Mouse (Mus musculus) forebrain, embryonic 16.5 days (tissue): ENCODE results near the gene Med27. TPM values are rescaled to one million over a fixed set of nuclear protein-coding genes. Genes with fewer than 3 reads are reported as not detected.

ENCODE experiments used
- ATAC-seq: fragments of 200-750 bp; cut with Nextera tagmentation; 2 replicates; pipeline ENCODE4 v1.8.0; 2017; ENCODE audit warnings: mild to moderate bottlenecking, moderate library complexity
- H3K27ac ChIP-seq: fragments of 300-500 bp; sonication (generic); 2 replicates; pipeline ENCODE4 v1.5.1; 2014; ENCODE audit warnings: low read length, control low read depth
- H3K27me3 ChIP-seq: fragments of 300-500 bp; sonication (generic); replicated peaks from 2 replicates; pipeline ENCODE4 v1.6.1; 2014; ENCODE audit warnings: low read length; ENCODE audit not compliant: control insufficient read depth, insufficient read depth
- H3K36me3 ChIP-seq: fragments of 300-500 bp; sonication (generic); 2 replicates; pipeline ENCODE4 v1.6.1; 2014; ENCODE audit not compliant: control insufficient read depth, insufficient read depth
- H3K4me1 ChIP-seq: fragments of 300-500 bp; sonication (generic); replicated peaks from 2 replicates; pipeline ENCODE4 v1.6.1; 2014; ENCODE audit warnings: low read length; ENCODE audit not compliant: control insufficient read depth, insufficient read depth
- H3K4me2 ChIP-seq: fragments of 300-500 bp; sonication (generic); 2 replicates; pipeline ENCODE4 v1.6.1; 2014; ENCODE audit warnings: mild to moderate bottlenecking, low read length, control low read depth
- H3K4me3 ChIP-seq: fragments of 300-500 bp; sonication (generic); replicated peaks from 2 replicates; pipeline ENCODE4 v1.5.1; 2014; ENCODE audit warnings: mild to moderate bottlenecking, low read length, control low read depth
- H3K9ac ChIP-seq: fragments of 300-500 bp; sonication (generic); replicated peaks from 2 replicates; pipeline ENCODE4 v1.6.1; 2014; ENCODE audit warnings: low read depth, low read length, control low read depth
- H3K9me3 ChIP-seq: fragments of 300-500 bp; sonication (generic); 2 replicates; pipeline ENCODE4 v1.6.1; 2016; ENCODE audit warnings: low read length; ENCODE audit not compliant: control insufficient read depth
- WGBS: fragments of 180-500 bp; shearing (Covaris S2); extraction: QIAGEN DNeasy Blood & Tissue Kit; methylation state at CpG from one replicate; pipeline ENCODE4 v1.1.7; 2014; 5-methylcytosine and 5-hydroxymethylcytosine counted together
- polyA plus RNA-seq: library from polyadenylated mRNA; unstranded; fragments of >200 nt; fragmentation: Nextera tagmentation; extraction: Ambion mirVana; gene quantifications from 2 replicates; pipeline ENCODE4 v1.2.1, GENCODE M21; 2015

The Med27 gene
- polyA plus RNA-seq, 1 experiment from 2014 or later: 95.3 TPM

- Histone ChIP-seq H3K27me3 (0 out of 2 replicates have a peak, but pooled peaks cover 3% of the 10 kb centered on the region), H3K9me3 (no peaks in the 10 kb centered on the region), H3K36me3 (no peaks in the 10 kb centered on the region), H3K27ac (no peak overlapping the region), H3K9ac (no peak overlapping the region), H3K4me3 (no peak overlapping the region), H3K4me1 (no peaks in the 10 kb centered on the region), H3K4me2 (no peak overlapping the region)
- ATAC-seq: no peak
- 88% methylated on average over 1 of the region's 1 CpGs for WGBS
Measured at GRCm38 (mm10) chr2:29338396-29338795, 8.2 kb upstream of the Med27 start.

- Histone ChIP-seq H3K9ac (no peak overlapping the region), H3K4me2 (no peak overlapping the region), H3K4me1 (0 out of 2 replicates have a peak, but pooled peaks cover 2% of the 10 kb centered on the region), H3K9me3 (no peaks in the 10 kb centered on the region), H3K36me3 (no peaks in the 10 kb centered on the region), H3K4me3 (no peak overlapping the region), H3K27me3 (no peaks in the 10 kb centered on the region), H3K27ac (no peak overlapping the region)
- no peak for ATAC-seq
- 32% methylated on average over 9 of the region's 9 CpGs for WGBS
Measured at GRCm38 (mm10) chr2:29358696-29359375, 12.2 kb downstream of the Med27 start.

- 93% methylated on average over 3 of the region's 3 CpGs for WGBS
- H3K9ac ChIP-seq: no peak overlapping the region
- 0 out of 2 replicates have a peak, but pooled peaks cover 2% of the 10 kb centered on the region for H3K4me1 ChIP-seq
- H3K9me3 ChIP-seq: no peaks in the 10 kb centered on the region
- H3K36me3 ChIP-seq: no peaks in the 10 kb centered on the region
- H3K4me2 ChIP-seq: no peak overlapping the region
- no peaks in the 10 kb centered on the region for H3K27me3 ChIP-seq
- no peak for ATAC-seq
- no peak overlapping the region for H3K27ac ChIP-seq
- H3K4me3 ChIP-seq: no peak overlapping the region
Measured at GRCm38 (mm10) chr2:29360956-29361355, 14.3 kb downstream of the Med27 start.

- Histone ChIP-seq H3K36me3 (no peaks in the 10 kb centered on the region), H3K27ac (no peak overlapping the region), H3K4me2 (no peak overlapping the region), H3K9ac (no peak overlapping the region), H3K9me3 (no peaks in the 10 kb centered on the region), H3K4me1 (no peaks in the 10 kb centered on the region), H3K27me3 (no peaks in the 10 kb centered on the region), H3K4me3 (no peak overlapping the region)
- WGBS: 87% methylated on average over 8 of the region's 8 CpGs
- ATAC-seq: no peak
Measured at GRCm38 (mm10) chr2:29365000-29365695, 18.5 kb downstream of the Med27 start.

- no peaks in the 10 kb centered on the region; the same call in 1 of the 2 replicates for H3K4me1 ChIP-seq
- no peak overlapping the region for H3K9ac ChIP-seq
- no peak overlapping the region for H3K4me2 ChIP-seq
- no peak overlapping the region for H3K27ac ChIP-seq
- H3K9me3 ChIP-seq: no peaks in the 10 kb centered on the region
- WGBS: 37% methylated on average over 5 of the region's 5 CpGs
- H3K36me3 ChIP-seq: no peaks in the 10 kb centered on the region
- ATAC-seq: no peak
- H3K4me3 ChIP-seq: no peak overlapping the region
- no peaks in the 10 kb centered on the region for H3K27me3 ChIP-seq
Measured at GRCm38 (mm10) chr2:29368730-29369129, 22.1 kb downstream of the Med27 start.

- no peaks in the 10 kb centered on the region for H3K9me3 ChIP-seq
- no peak overlapping the region for H3K27ac ChIP-seq
- no peak overlapping the region for H3K4me2 ChIP-seq
- H3K36me3 ChIP-seq: no peaks in the 10 kb centered on the region
- H3K9ac ChIP-seq: no peak overlapping the region
- no peaks in the 10 kb centered on the region; the same call in 1 of the 2 replicates for H3K4me1 ChIP-seq
- ATAC-seq: no peak
- no peaks in the 10 kb centered on the region for H3K27me3 ChIP-seq
- H3K4me3 ChIP-seq: no peak overlapping the region
- WGBS: 78% methylated on average over 5 of the region's 5 CpGs
Measured at GRCm38 (mm10) chr2:29372176-29372575, 25.6 kb downstream of the Med27 start.

GRCm38 (mm10) chr2:29381683-29382082 is 35.1 kb downstream of the Med27 start:
- Histone ChIP-seq H3K4me3 (no peak overlapping the region), H3K9ac (no peak overlapping the region), H3K36me3 (no peaks in the 10 kb centered on the region), H3K9me3 (no peaks in the 10 kb centered on the region), H3K4me1 (peaks cover 30% of the 10 kb centered on the region), H3K4me2 (no peak overlapping the region), H3K27ac (peak overlapping the region; percentile 64), H3K27me3 (no peaks in the 10 kb centered on the region)
- 9% methylated on average over 4 of the region's 4 CpGs for WGBS
- ATAC-seq: peak; percentile 76

GRCm38 (mm10) chr2:29382583-29382982 is 36.0 kb downstream of the Med27 start:
- Histone ChIP-seq H3K4me1 (peaks cover 37% of the 10 kb centered on the region), H3K27ac (no peak overlapping the region), H3K9ac (no peak overlapping the region), H3K4me3 (no peak overlapping the region), H3K9me3 (no peaks in the 10 kb centered on the region), H3K27me3 (no peaks in the 10 kb centered on the region), H3K36me3 (no peaks in the 10 kb centered on the region), H3K4me2 (no peak overlapping the region)
- 93% methylated on average over 4 of the region's 4 CpGs for WGBS
- ATAC-seq: no peak

- Histone ChIP-seq H3K4me3 (no peak overlapping the region), H3K9me3 (no peaks in the 10 kb centered on the region), H3K4me2 (no peak overlapping the region), H3K27ac (no peak overlapping the region), H3K4me1 (peaks cover 37% of the 10 kb centered on the region), H3K9ac (no peak overlapping the region), H3K27me3 (no peaks in the 10 kb centered on the region), H3K36me3 (no peaks in the 10 kb centered on the region)
- no peak for ATAC-seq
Measured at GRCm38 (mm10) chr2:29383133-29383532, 36.5 kb downstream of the Med27 start.
